ENCODE assay signal across 12 mouse cellular contexts in genomic region chr19:26613665-26614064, GRCm38 (mm10). TPM values are rescaled to one million over a fixed set of nuclear protein-coding genes. Genes with fewer than 3 reads are reported as not detected.
DNase-seq lines count a peak whose midpoint lies in the region; ATAC-seq lines count a peak whose summit lies in the region.
"Had no signal": no experiment of that assay in that cellular context is flagged by ENCODE, and none has a peak within 500 bp of the region (broad histone marks: within the 10 kb centered on the region; RNA-seq: fewer than 3 reads in every experiment).

No protein-coding gene starts in this region.

- peak; percentile 45 for DNase-seq in ovary, adult 18-20 months (ENCODE audit: low spot score)
- DNase-seq in ovary, postnatal 10 days (ENCODE audit: low spot score), result no peak
- DNase-seq in yolk sac, embryonic 10.5 days (ENCODE audit: low spot score), result peak; percentile 48
- no peak for DNase-seq in layer of hippocampus, postnatal 14 days (ENCODE audit: low spot score in 2 of 2)
- DNase-seq in natural killer cell, adult 2 months (ENCODE audit: low spot score in 2 of 2), result no peak
- DNase-seq: cerebellum, adult 2 months had no signal

- no peak overlapping the region for H3K4me3 ChIP-seq in heart, embryonic 15.5 days
- no peak overlapping the region for H3K4me3 ChIP-seq in liver, embryonic 15.5 days (replicated peaks)
- H3K4me3 ChIP-seq: erythroblast, embryonic 14.5 days; hindbrain, embryonic 15.5 days; limb, embryonic 13.5 days; neural tube, embryonic 15.5 days had no signal

- H3K27me3 ChIP-seq in heart, embryonic 15.5 days, result no peaks in the 10 kb centered on the region
- peaks cover 3% of the 10 kb centered on the region; the same call in 1 of the 2 replicates for H3K27me3 ChIP-seq in liver, embryonic 15.5 days
- H3K27me3 ChIP-seq: limb, embryonic 13.5 days had no signal

- 0 out of 2 replicates have a peak overlapping the region, but pooled peaks have one; percentile 3 for H3K4me2 ChIP-seq in heart, embryonic 15.5 days
- H3K4me2 ChIP-seq in liver, embryonic 15.5 days, result peak overlapping the region; percentile 42; the same call in 1 of the 2 replicates
- H3K4me2 ChIP-seq: hindbrain, embryonic 15.5 days; limb, embryonic 13.5 days; neural tube, embryonic 15.5 days had no signal

- 25% methylated on average over 5 of the region's 5 CpGs for WGBS in heart, embryonic 15.5 days
- WGBS in liver, embryonic 15.5 days (ENCODE audit: insufficient replicate concordance), result 19% methylated on average over 5 of the region's 5 CpGs

- H3K4me1 ChIP-seq in heart, embryonic 15.5 days (replicated peaks), result peaks cover 16% of the 10 kb centered on the region
- peaks cover 29% of the 10 kb centered on the region for H3K4me1 ChIP-seq in liver, embryonic 15.5 days (replicated peaks)

- H3K36me3 ChIP-seq in heart, embryonic 15.5 days, result no peaks in the 10 kb centered on the region
- H3K36me3 ChIP-seq in liver, embryonic 15.5 days (replicated peaks), result no peaks in the 10 kb centered on the region
- H3K36me3 ChIP-seq: hindbrain, embryonic 15.5 days; limb, embryonic 13.5 days; neural tube, embryonic 15.5 days had no signal

- H3K9ac ChIP-seq in heart, embryonic 15.5 days, result no peak overlapping the region
- H3K9ac ChIP-seq in liver, embryonic 15.5 days, result no peak overlapping the region
- H3K9ac ChIP-seq: hindbrain, embryonic 15.5 days; limb, embryonic 13.5 days; neural tube, embryonic 15.5 days had no signal

- peak; percentile 39 for ATAC-seq in heart, embryonic 15.5 days (replicated peaks; ENCODE audit: insufficient number of reproducible peaks, insufficient read depth, low FRiP score, low read depth)
- ATAC-seq in liver, embryonic 15.5 days (ENCODE audit: insufficient read depth), result peak; percentile 74

- H3K27ac ChIP-seq in heart, embryonic 15.5 days, result peak overlapping the region; percentile 74
- H3K27ac ChIP-seq in liver, embryonic 15.5 days (replicated peaks), result 0 out of 2 replicates have a peak overlapping the region, but pooled peaks have one; percentile 48
- H3K27ac ChIP-seq: hindbrain, embryonic 15.5 days; limb, embryonic 13.5 days; neural tube, embryonic 15.5 days had no signal

- H3K9me3 ChIP-seq in heart, embryonic 15.5 days (replicated peaks), result no peaks in the 10 kb centered on the region
- H3K9me3 ChIP-seq in liver, embryonic 15.5 days (replicated peaks), result no peaks in the 10 kb centered on the region
- H3K9me3 ChIP-seq: hindbrain, embryonic 15.5 days; limb, embryonic 13.5 days; neural tube, embryonic 15.5 days had no signal

RNA-seq across cellular contexts. Expression of gene Smarca2, which starts 8.8 kb away (rescaled TPM):
- 27.4 and 29.7 TPM in 2 replicates for polyA plus RNA-seq in heart, embryonic 15.5 days (2015; fragmentation: Nextera tagmentation; extraction: Ambion mirVana)
- polyA plus RNA-seq in liver, embryonic 15.5 days (2015; fragmentation: Nextera tagmentation; extraction: Ambion mirVana), result 3.7 and 5.1 TPM in 2 replicates
- 100 to 1,000 TPM; 154 TPM for total RNA-seq in layer of hippocampus, postnatal 14 days (2021)

Comparison
In these comparisons a context has a peak if more than half of its experiments do, and no peak if none do; other contexts are left out.
1. DNase-seq: peak in ovary, adult 18-20 months (single experiment) and yolk sac, embryonic 10.5 days (single experiment); none in ovary, postnatal 10 days (single experiment), layer of hippocampus, postnatal 14 days (0 of 2) and natural killer cell, adult 2 months (0 of 2).